Mouse (Mus musculus): ENCODE measurements at regions not wholly inside any gene's neighbourhood (a gene's known extent, or its start where the extent isn't known, plus 50 kb on each side); places are given as distances from the start of the nearest gene placed in this dataset.

GRCm38 (mm10) chr4:148363366-148364121, 75.8 kb upstream of the Disp3 start:
- no peak overlapping the region for H3K9ac ChIP-seq (ENCODE audit: low read length)
- no peaks in the 10 kb centered on the region for H3K36me3 ChIP-seq (ENCODE audit: control insufficient read depth, insufficient read depth, low read length)
- H3K27me3 ChIP-seq (ENCODE audit: control insufficient read depth, insufficient read depth, low read length), result no peaks in the 10 kb centered on the region
- WGBS, result 70% methylated on average over 10 of the region's 10 CpGs
- H3K4me3 ChIP-seq (ENCODE audit: low read depth, low read length), result no peak overlapping the region
- no peak overlapping the region for H3K4me2 ChIP-seq (ENCODE audit: low read depth)
- ATAC-seq (ENCODE audit: insufficient read depth, low FRiP score, low TSS enrichment), result no peak
- no peaks in the 10 kb centered on the region for H3K9me3 ChIP-seq (ENCODE audit: control insufficient read depth, low read length)
- no peaks in the 10 kb centered on the region for H3K4me1 ChIP-seq (ENCODE audit: control insufficient read depth, insufficient read depth, low read length)
- no peak for DNase-seq (ENCODE audit: low spot score)
- H3K27ac ChIP-seq (ENCODE audit: low read depth, low read length), result no peak overlapping the region

- ATAC-seq (ENCODE audit: insufficient read depth, low FRiP score, low TSS enrichment), result no peak
- Histone ChIP-seq H3K9ac (ENCODE audit: low read length) (no peak overlapping the region), H3K27me3 (ENCODE audit: control insufficient read depth, insufficient read depth, low read length) (no peaks in the 10 kb centered on the region), H3K4me1 (ENCODE audit: control insufficient read depth, insufficient read depth, low read length) (peaks cover 4% of the 10 kb centered on the region; the same call in 1 of the 2 replicates), H3K27ac (ENCODE audit: low read depth, low read length) (no peak overlapping the region), H3K4me2 (ENCODE audit: low read depth) (no peak overlapping the region), H3K36me3 (ENCODE audit: control insufficient read depth, insufficient read depth, low read length) (no peaks in the 10 kb centered on the region), H3K4me3 (ENCODE audit: low read depth, low read length) (no peak overlapping the region), H3K9me3 (ENCODE audit: control insufficient read depth, low read length) (no peaks in the 10 kb centered on the region)
- no peak for DNase-seq (ENCODE audit: low spot score)
- 72% methylated on average over 9 of the region's 9 CpGs for WGBS
These were observed 73.2 kb upstream of the Disp3 start for GRCm38 (mm10) chr4:148360931-148361330.

- no peaks in the 10 kb centered on the region; the same call in 1 of the 2 replicates for H3K9me3 ChIP-seq (ENCODE audit: control insufficient read depth, low read length)
- DNase-seq (ENCODE audit: low spot score) (no peak), ATAC-seq (ENCODE audit: insufficient read depth, low FRiP score, low TSS enrichment) (no peak)
- no peak overlapping the region for H3K9ac ChIP-seq (ENCODE audit: low read length)
- H3K27ac ChIP-seq (ENCODE audit: low read depth, low read length), result no peak overlapping the region
- peaks cover 4% of the 10 kb centered on the region; the same call in 1 of the 2 replicates for H3K4me1 ChIP-seq (ENCODE audit: control insufficient read depth, insufficient read depth, low read length)
- H3K36me3 ChIP-seq (ENCODE audit: control insufficient read depth, insufficient read depth, low read length), result no peaks in the 10 kb centered on the region
- H3K27me3 ChIP-seq (ENCODE audit: control insufficient read depth, insufficient read depth, low read length), result no peaks in the 10 kb centered on the region
- H3K4me2 ChIP-seq (ENCODE audit: low read depth), result no peak overlapping the region
- no peak overlapping the region for H3K4me3 ChIP-seq (ENCODE audit: low read depth, low read length)
- WGBS, result 39% methylated on average over 4 of the region's 4 CpGs
These were observed 70.6 kb upstream of the Disp3 start for GRCm38 (mm10) chr4:148358336-148358735.

- Histone ChIP-seq H3K4me3 (ENCODE audit: low read depth, low read length) (no peak overlapping the region), H3K9ac (ENCODE audit: low read length) (no peak overlapping the region), H3K27ac (ENCODE audit: low read depth, low read length) (no peak overlapping the region), H3K9me3 (ENCODE audit: control insufficient read depth, low read length) (no peaks in the 10 kb centered on the region; the same call in 1 of the 2 replicates), H3K27me3 (ENCODE audit: control insufficient read depth, insufficient read depth, low read length) (no peaks in the 10 kb centered on the region), H3K36me3 (ENCODE audit: control insufficient read depth, insufficient read depth, low read length) (no peaks in the 10 kb centered on the region), H3K4me1 (ENCODE audit: control insufficient read depth, insufficient read depth, low read length) (peaks cover 4% of the 10 kb centered on the region; the same call in 1 of the 2 replicates), H3K4me2 (ENCODE audit: low read depth) (no peak overlapping the region)
- DNase-seq (ENCODE audit: low spot score) (no peak), ATAC-seq (ENCODE audit: insufficient read depth, low FRiP score, low TSS enrichment) (no peak)
- 80% methylated on average over 10 of the region's 10 CpGs for WGBS
These were observed 69.5 kb upstream of the Disp3 start for GRCm38 (mm10) chr4:148357221-148357621.

- Histone ChIP-seq H3K27ac (ENCODE audit: low read depth, low read length) (no peak overlapping the region), H3K9me3 (ENCODE audit: control insufficient read depth, low read length) (no peaks in the 10 kb centered on the region; the same call in 1 of the 2 replicates), H3K36me3 (ENCODE audit: control insufficient read depth, insufficient read depth, low read length) (no peaks in the 10 kb centered on the region), H3K4me1 (ENCODE audit: control insufficient read depth, insufficient read depth, low read length) (peaks cover 4% of the 10 kb centered on the region; the same call in 1 of the 2 replicates), H3K27me3 (ENCODE audit: control insufficient read depth, insufficient read depth, low read length) (no peaks in the 10 kb centered on the region), H3K9ac (ENCODE audit: low read length) (no peak overlapping the region), H3K4me2 (ENCODE audit: low read depth) (no peak overlapping the region), H3K4me3 (ENCODE audit: low read depth, low read length) (no peak overlapping the region)
- ATAC-seq (ENCODE audit: insufficient read depth, low FRiP score, low TSS enrichment), result no peak
- WGBS, result 64% methylated on average over 3 of the region's 3 CpGs
- DNase-seq (ENCODE audit: low spot score), result no peak
These were observed 68.9 kb upstream of the Disp3 start for GRCm38 (mm10) chr4:148356654-148357053.

- H3K36me3 ChIP-seq (ENCODE audit: control insufficient read depth, insufficient read depth, low read length), result no peaks in the 10 kb centered on the region
- no peak overlapping the region for H3K9ac ChIP-seq (ENCODE audit: low read length)
- no peak overlapping the region for H3K4me3 ChIP-seq (ENCODE audit: low read depth, low read length)
- peaks cover 4% of the 10 kb centered on the region; the same call in 1 of the 2 replicates for H3K4me1 ChIP-seq (ENCODE audit: control insufficient read depth, insufficient read depth, low read length)
- no peak for ATAC-seq (ENCODE audit: insufficient read depth, low FRiP score, low TSS enrichment)
- no peaks in the 10 kb centered on the region for H3K27me3 ChIP-seq (ENCODE audit: control insufficient read depth, insufficient read depth, low read length)
- no peak overlapping the region for H3K27ac ChIP-seq (ENCODE audit: low read depth, low read length)
- no peaks in the 10 kb centered on the region; the same call in 1 of the 2 replicates for H3K9me3 ChIP-seq (ENCODE audit: control insufficient read depth, low read length)
- WGBS, result 83% methylated on average over 3 of the region's 3 CpGs
- H3K4me2 ChIP-seq (ENCODE audit: low read depth), result no peak overlapping the region
- no peak for DNase-seq (ENCODE audit: low spot score)
These were observed 66.2 kb upstream of the Disp3 start for GRCm38 (mm10) chr4:148353969-148354368.

- Histone ChIP-seq H3K27me3 (ENCODE audit: control insufficient read depth, insufficient read depth, low read length) (no peaks in the 10 kb centered on the region), H3K27ac (ENCODE audit: low read depth, low read length) (no peak overlapping the region), H3K9me3 (ENCODE audit: control insufficient read depth, low read length) (no peaks in the 10 kb centered on the region; the same call in 1 of the 2 replicates), H3K4me2 (ENCODE audit: low read depth) (no peak overlapping the region), H3K9ac (ENCODE audit: low read length) (no peak overlapping the region), H3K4me3 (ENCODE audit: low read depth, low read length) (no peak overlapping the region), H3K4me1 (ENCODE audit: control insufficient read depth, insufficient read depth, low read length) (peaks cover 4% of the 10 kb centered on the region; the same call in 1 of the 2 replicates), H3K36me3 (ENCODE audit: control insufficient read depth, insufficient read depth, low read length) (no peaks in the 10 kb centered on the region)
- DNase-seq (ENCODE audit: low spot score) (no peak), ATAC-seq (ENCODE audit: insufficient read depth, low FRiP score, low TSS enrichment) (no peak)
- WGBS, result 95% methylated on average over 5 of the region's 5 CpGs
These were observed 64.9 kb upstream of the Disp3 start for GRCm38 (mm10) chr4:148352690-148353089.

- 75% methylated on average over 8 of the region's 8 CpGs for WGBS
- Histone ChIP-seq H3K4me3 (ENCODE audit: low read depth, low read length) (no peak overlapping the region), H3K4me2 (ENCODE audit: low read depth) (no peak overlapping the region), H3K4me1 (ENCODE audit: control insufficient read depth, insufficient read depth, low read length) (no peaks in the 10 kb centered on the region; the same call in 1 of the 2 replicates), H3K9ac (ENCODE audit: low read length) (no peak overlapping the region), H3K27me3 (ENCODE audit: control insufficient read depth, insufficient read depth, low read length) (no peaks in the 10 kb centered on the region), H3K27ac (ENCODE audit: low read depth, low read length) (no peak overlapping the region), H3K9me3 (ENCODE audit: control insufficient read depth, low read length) (no peaks in the 10 kb centered on the region), H3K36me3 (ENCODE audit: control insufficient read depth, insufficient read depth, low read length) (no peaks in the 10 kb centered on the region)
- no peak for DNase-seq (ENCODE audit: low spot score)
- ATAC-seq (ENCODE audit: insufficient read depth, low FRiP score, low TSS enrichment), result no peak
These were observed 53.9 kb upstream of the Disp3 start for GRCm38 (mm10) chr4:148341531-148342157.

- H3K36me3 ChIP-seq (ENCODE audit: control insufficient read depth, insufficient read depth, low read length), result no peaks in the 10 kb centered on the region
- DNase-seq (ENCODE audit: low spot score) (no peak), ATAC-seq (ENCODE audit: insufficient read depth, low FRiP score, low TSS enrichment) (no peak)
- H3K27me3 ChIP-seq (ENCODE audit: control insufficient read depth, insufficient read depth, low read length), result no peaks in the 10 kb centered on the region
- no peak overlapping the region for H3K9ac ChIP-seq (ENCODE audit: low read length)
- 79% methylated on average over 9 of the region's 9 CpGs for WGBS
- no peak overlapping the region for H3K4me3 ChIP-seq (ENCODE audit: low read depth, low read length)
- H3K4me2 ChIP-seq (ENCODE audit: low read depth), result no peak overlapping the region
- H3K4me1 ChIP-seq (ENCODE audit: control insufficient read depth, insufficient read depth, low read length), result no peaks in the 10 kb centered on the region; the same call in 1 of the 2 replicates
- H3K27ac ChIP-seq (ENCODE audit: low read depth, low read length), result no peak overlapping the region
- no peaks in the 10 kb centered on the region for H3K9me3 ChIP-seq (ENCODE audit: control insufficient read depth, low read length)
These were observed 52.6 kb upstream of the Disp3 start for GRCm38 (mm10) chr4:148340342-148340741.
